Mouse (Mus musculus): Measurements from ENCODE around the gene Pon1. TPM values are rescaled to one million over a fixed set of nuclear protein-coding genes. Genes with fewer than 3 reads are reported as not detected.
A peak's percentile ranks its signal among the peaks of the same experiment; 100 is the strongest.

Pon1 gene
- polyA plus RNA-seq, 1 experiment from 2014 or later = not detected

DNA sequence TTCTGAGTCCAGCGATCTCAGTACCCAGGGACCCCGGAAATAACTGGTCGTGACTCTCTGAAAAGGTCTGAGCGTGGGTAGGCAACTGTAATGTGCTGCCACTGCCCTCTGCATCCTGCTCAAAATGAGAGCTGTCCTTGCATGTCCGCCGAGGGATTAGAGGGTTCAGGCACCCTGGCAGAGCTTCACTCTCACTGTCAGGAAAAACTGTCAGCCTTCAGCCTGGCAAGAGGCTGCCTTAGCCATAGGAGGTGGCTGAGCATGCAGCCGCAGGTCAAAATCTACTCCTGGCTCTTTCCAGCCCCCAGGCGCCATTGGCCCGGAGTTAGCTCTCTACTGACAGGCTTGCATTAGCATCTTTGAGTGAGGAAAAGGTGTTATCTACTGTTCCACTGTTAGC lies 21.2 kb downstream of the Pon1 start:
- WGBS = 86% methylated on average over 9 of the region's 9 CpGs
- Histone ChIP-seq H3K9ac (no peak overlapping the region), H3K36me3 (ENCODE audit: poor library complexity, severe bottlenecking) (no peaks in the 10 kb centered on the region), H3K27me3 (no peaks in the 10 kb centered on the region), H3K27ac (no peak overlapping the region), H3K9me3 (replicated peaks) (no peaks in the 10 kb centered on the region), H3K4me3 (no peak overlapping the region), H3K4me2 (no peak overlapping the region), H3K4me1 (peaks cover 7% of the 10 kb centered on the region)
- no peak for ATAC-seq

DNA sequence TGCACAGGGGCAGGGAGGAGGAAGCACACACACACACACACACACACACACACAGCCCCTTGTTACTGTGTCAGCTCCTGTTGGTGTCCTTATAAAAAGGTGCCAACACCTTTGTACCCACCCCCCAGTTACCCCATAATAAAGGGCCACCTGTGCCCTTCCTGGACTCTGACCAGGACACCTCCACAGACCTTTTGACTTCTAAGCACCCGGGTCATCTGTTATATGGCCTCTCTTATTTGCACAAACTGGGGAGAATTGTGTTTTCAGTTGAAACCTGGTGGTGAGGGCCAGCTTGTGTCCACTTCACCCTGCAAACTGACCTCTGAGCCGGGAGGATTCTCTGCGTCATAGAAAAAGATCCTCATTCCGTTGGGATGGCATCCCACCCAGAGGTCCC lies 22.3 kb downstream of the Pon1 start:
- no peak overlapping the region for H3K4me2 ChIP-seq
- H3K36me3 ChIP-seq (ENCODE audit: poor library complexity, severe bottlenecking) = no peaks in the 10 kb centered on the region
- no peaks in the 10 kb centered on the region for H3K9me3 ChIP-seq (replicated peaks)
- H3K9ac ChIP-seq = no peak overlapping the region
- peaks cover 14% of the 10 kb centered on the region for H3K4me1 ChIP-seq
- H3K4me3 ChIP-seq = no peak overlapping the region
- H3K27ac ChIP-seq = no peak overlapping the region
- no peaks in the 10 kb centered on the region for H3K27me3 ChIP-seq
- WGBS = 93% methylated on average over 4 of the region's 4 CpGs
- no peak for ATAC-seq

DNA sequence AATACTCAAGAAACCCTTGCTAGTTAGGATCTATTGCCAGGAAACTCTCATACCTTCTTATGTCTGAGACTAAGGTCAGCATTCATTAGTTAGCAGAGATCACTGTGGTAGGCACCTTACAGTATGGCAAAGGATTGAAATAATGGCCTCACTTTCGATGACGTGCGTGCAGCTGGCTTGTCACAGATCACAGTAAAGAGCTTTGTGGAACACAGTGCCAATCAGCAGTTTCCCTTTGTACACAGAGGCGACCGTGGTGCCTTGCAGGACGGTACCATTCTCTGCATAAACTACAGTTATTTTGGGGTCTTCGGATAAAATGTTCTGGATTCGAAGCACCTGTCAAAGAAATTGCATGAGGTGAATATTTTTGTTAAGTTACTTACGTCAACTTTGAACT lies 25.6 kb downstream of the Pon1 start:
- H3K9me3 ChIP-seq (replicated peaks) = no peaks in the 10 kb centered on the region
- H3K27ac ChIP-seq = peak overlapping the region; percentile 41; the same call in 1 of the 2 replicates
- ATAC-seq = peak; percentile 62; the same call in 1 of the 2 replicates
- peaks cover 23% of the 10 kb centered on the region for H3K4me1 ChIP-seq
- H3K4me2 ChIP-seq = no peak overlapping the region
- no peak overlapping the region for H3K9ac ChIP-seq
- no peaks in the 10 kb centered on the region for H3K36me3 ChIP-seq (ENCODE audit: poor library complexity, severe bottlenecking)
- H3K27me3 ChIP-seq = no peaks in the 10 kb centered on the region
- H3K4me3 ChIP-seq = no peak overlapping the region
- 49% methylated on average over 9 of the region's 9 CpGs for WGBS

GRCm38 (mm10) chr6:5167051-5167677 lies 26.6 kb downstream of the Pon1 start:
- H3K4me3 ChIP-seq = peak overlapping the region; percentile 4; the same call in 1 of the 2 replicates
- ATAC-seq = peak; percentile 46
- WGBS = 52% methylated on average over 14 of the region's 14 CpGs
- peak overlapping the region; percentile 48 for H3K4me2 ChIP-seq
- peak overlapping the region; percentile 41; the same call in 1 of the 2 replicates for H3K27ac ChIP-seq
- H3K9me3 ChIP-seq (replicated peaks) = no peaks in the 10 kb centered on the region
- no peaks in the 10 kb centered on the region for H3K27me3 ChIP-seq
- H3K36me3 ChIP-seq (ENCODE audit: poor library complexity, severe bottlenecking) = no peaks in the 10 kb centered on the region
- no peak overlapping the region for H3K9ac ChIP-seq
- peaks cover 23% of the 10 kb centered on the region for H3K4me1 ChIP-seq

DNA sequence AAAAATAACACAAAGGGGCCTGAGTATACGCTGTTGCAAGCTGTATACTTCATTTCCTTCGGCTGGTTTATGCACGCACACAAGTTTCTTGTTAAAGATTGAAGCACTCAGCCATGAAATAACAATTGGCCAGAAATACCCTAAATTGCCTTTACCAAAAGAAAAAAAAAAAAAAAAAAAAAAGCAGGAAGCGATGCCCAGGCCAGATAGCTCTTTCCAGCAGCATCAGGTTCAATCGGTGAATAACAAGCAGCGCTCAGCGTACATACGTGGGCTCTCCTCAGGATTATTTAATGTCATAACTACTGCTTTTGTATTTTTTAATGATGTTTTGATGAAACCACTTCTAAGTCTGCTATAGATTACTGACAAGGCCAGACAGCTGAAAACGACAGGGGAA lies 28.9 kb downstream of the Pon1 start:
- Histone ChIP-seq H3K27ac (no peak overlapping the region), H3K9ac (no peak overlapping the region), H3K4me3 (no peak overlapping the region), H3K4me1 (peaks cover 23% of the 10 kb centered on the region), H3K4me2 (no peak overlapping the region), H3K27me3 (no peaks in the 10 kb centered on the region), H3K36me3 (ENCODE audit: poor library complexity, severe bottlenecking) (peaks cover 6% of the 10 kb centered on the region), H3K9me3 (replicated peaks) (no peaks in the 10 kb centered on the region)
- no peak for ATAC-seq
- WGBS = 49% methylated on average over 9 of the region's 9 CpGs

DNA sequence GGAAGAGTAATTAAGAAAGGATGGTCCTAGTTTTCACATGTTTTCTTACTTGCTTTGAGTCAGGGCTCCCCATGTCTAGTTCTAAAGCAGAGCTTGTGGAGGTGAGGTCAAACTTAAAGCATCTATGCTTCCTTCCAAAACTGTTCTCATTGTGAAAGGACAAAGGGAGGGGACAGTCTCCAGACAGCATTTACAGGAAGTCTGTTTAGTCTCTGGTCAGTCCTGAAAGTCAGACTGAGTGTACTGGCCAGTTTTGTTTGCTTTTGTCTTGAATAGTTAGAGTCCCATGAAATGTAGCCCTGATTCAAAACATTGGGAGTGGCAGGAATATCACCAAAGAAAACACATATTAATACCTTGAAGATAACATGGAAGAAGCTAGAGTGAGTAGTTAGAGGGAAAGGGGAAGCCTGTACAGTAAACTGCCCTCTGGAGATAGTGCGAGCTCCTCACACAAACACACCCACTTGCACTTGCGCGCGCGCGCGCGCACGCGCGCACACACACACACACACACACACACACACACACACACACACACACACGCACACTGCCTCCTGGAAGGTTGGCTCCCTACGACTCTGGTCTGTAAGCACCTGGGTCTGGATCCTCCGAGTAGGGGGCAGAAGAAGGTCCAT lies 30.1 kb downstream of the Pon1 start:
- ATAC-seq = no peak
- no peak overlapping the region for H3K4me3 ChIP-seq
- no peak overlapping the region for H3K4me2 ChIP-seq
- no peak overlapping the region for H3K9ac ChIP-seq
- H3K4me1 ChIP-seq = peaks cover 23% of the 10 kb centered on the region
- no peaks in the 10 kb centered on the region for H3K9me3 ChIP-seq (replicated peaks)
- H3K36me3 ChIP-seq (ENCODE audit: poor library complexity, severe bottlenecking) = peaks cover 17% of the 10 kb centered on the region
- 96% methylated on average over 12 of the region's 14 CpGs for WGBS
- no peaks in the 10 kb centered on the region for H3K27me3 ChIP-seq
- H3K27ac ChIP-seq = no peak overlapping the region

GRCm38 (mm10) chr6:5162052-5162451 lies 31.7 kb downstream of the Pon1 start:
- H3K36me3 ChIP-seq (ENCODE audit: poor library complexity, severe bottlenecking) = peaks cover 25% of the 10 kb centered on the region
- no peak for ATAC-seq

GRCm38 (mm10) chr6:5159385-5159791 lies 34.4 kb downstream of the Pon1 start:
- ATAC-seq = no peak
- Histone ChIP-seq H3K36me3 (ENCODE audit: poor library complexity, severe bottlenecking) (peaks cover 29% of the 10 kb centered on the region), H3K4me1 (no peaks in the 10 kb centered on the region), H3K27ac (no peak overlapping the region), H3K9me3 (replicated peaks) (no peaks in the 10 kb centered on the region), H3K9ac (no peak overlapping the region), H3K4me3 (no peak overlapping the region), H3K4me2 (no peak overlapping the region), H3K27me3 (no peaks in the 10 kb centered on the region)
- 83% methylated on average over 7 of the region's 7 CpGs for WGBS

More at GRCm38 (mm10) chr6:5162052-5162451, 31.7 kb downstream of the Pon1 start:
- H3K27me3 ChIP-seq = no peaks in the 10 kb centered on the region
- H3K9ac ChIP-seq = no peak overlapping the region
- H3K4me1 ChIP-seq = peaks cover 11% of the 10 kb centered on the region
- no peak overlapping the region for H3K4me2 ChIP-seq
- WGBS = 87% methylated on average over 6 of the region's 6 CpGs
- no peak overlapping the region for H3K4me3 ChIP-seq
- H3K9me3 ChIP-seq (replicated peaks) = no peaks in the 10 kb centered on the region
- no peak overlapping the region for H3K27ac ChIP-seq

- Histone ChIP-seq H3K9ac (no peak overlapping the region), H3K27ac (no peak overlapping the region), H3K9me3 (replicated peaks) (no peaks in the 10 kb centered on the region), H3K4me2 (no peak overlapping the region), H3K4me1 (no peaks in the 10 kb centered on the region), H3K4me3 (no peak overlapping the region), H3K36me3 (ENCODE audit: poor library complexity, severe bottlenecking) (peaks cover 32% of the 10 kb centered on the region), H3K27me3 (no peaks in the 10 kb centered on the region)
- no peak for ATAC-seq
- WGBS = 83% methylated on average over 6 of the region's 6 CpGs
Observed at GRCm38 (mm10) chr6:5156541-5157425, 37.0 kb downstream of the Pon1 start.

DNA sequence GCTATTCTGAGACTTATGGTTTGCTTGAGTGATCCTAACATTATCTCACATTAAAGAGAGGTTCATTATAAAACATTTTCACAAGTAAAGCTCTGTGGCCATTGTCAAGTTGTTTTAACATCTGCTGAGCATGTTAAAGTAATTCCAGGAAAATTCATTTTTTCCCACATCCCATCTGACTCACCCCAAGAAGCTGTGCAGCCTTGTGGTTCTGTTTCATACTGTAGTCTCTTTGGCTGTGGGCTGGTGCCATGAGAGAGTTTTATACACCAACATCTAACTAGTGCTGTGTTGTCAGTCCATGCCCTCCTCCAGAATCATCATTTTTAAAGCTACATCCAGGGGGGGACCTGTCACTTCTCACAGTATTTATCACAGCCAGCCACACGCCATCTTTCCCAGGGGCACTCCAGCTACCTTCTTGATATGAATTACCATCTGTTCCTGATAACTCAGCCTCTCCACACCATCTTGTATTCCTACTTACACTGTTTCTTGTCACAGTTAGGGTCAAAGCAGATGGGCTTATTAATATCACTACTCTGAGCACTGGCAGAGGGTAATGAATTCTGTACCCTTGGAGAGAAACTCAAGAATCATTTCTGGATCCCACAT lies 38.3 kb downstream of the Pon1 start:
- Histone ChIP-seq H3K4me2 (no peak overlapping the region), H3K9me3 (replicated peaks) (no peaks in the 10 kb centered on the region), H3K36me3 (ENCODE audit: poor library complexity, severe bottlenecking) (peaks cover 31% of the 10 kb centered on the region), H3K27ac (no peak overlapping the region), H3K4me1 (peaks cover 10% of the 10 kb centered on the region; the same call in 1 of the 2 replicates), H3K9ac (no peak overlapping the region), H3K4me3 (no peak overlapping the region), H3K27me3 (no peaks in the 10 kb centered on the region)
- ATAC-seq = 0 out of 2 replicates have a peak, but pooled peaks have one; percentile 36
- 75% methylated on average over 1 of the region's 1 CpGs for WGBS

GRCm38 (mm10) chr6:5154786-5155185 lies 39.0 kb downstream of the Pon1 start:
- H3K27ac ChIP-seq = no peak overlapping the region
- no peak overlapping the region for H3K9ac ChIP-seq
- H3K4me3 ChIP-seq = no peak overlapping the region
- peaks cover 10% of the 10 kb centered on the region; the same call in 1 of the 2 replicates for H3K4me1 ChIP-seq
- 90% methylated on average over 6 of the region's 6 CpGs for WGBS
- no peak for ATAC-seq
- peaks cover 25% of the 10 kb centered on the region for H3K36me3 ChIP-seq (ENCODE audit: poor library complexity, severe bottlenecking)
- no peak overlapping the region for H3K4me2 ChIP-seq
- no peaks in the 10 kb centered on the region for H3K9me3 ChIP-seq (replicated peaks)
- H3K27me3 ChIP-seq = no peaks in the 10 kb centered on the region
